Comparison of ENCODE assay signal across 31 mouse cellular contexts in genomic region chr15:92739887-92740286, GRCm38 (mm10).
"Had no signal": no experiment of that assay in that cellular context is flagged by ENCODE, and none has a peak within 500 bp of the region (broad histone marks: within the 10 kb centered on the region; RNA-seq: fewer than 3 reads in every experiment).

No protein-coding gene starts in this region.

- H3K4me2 ChIP-seq: limb, embryonic 12.5 days; limb, embryonic 13.5 days; limb, embryonic 15.5 days; liver, embryonic 11.5 days; liver, embryonic 12.5 days; liver, embryonic 13.5 days; liver, embryonic 15.5 days; lung, embryonic 14.5 days; lung, embryonic 15.5 days; midbrain, embryonic 11.5 days; midbrain, embryonic 12.5 days; midbrain, embryonic 13.5 days; midbrain, embryonic 15.5 days had no signal

- H3K27ac ChIP-seq: left cerebral cortex, adult 2 months; limb, embryonic 13.5 days; limb, embryonic 15.5 days; liver, embryonic 12.5 days; liver, embryonic 13.5 days; liver, embryonic 14.5 days; liver, embryonic 15.5 days; lung, embryonic 15.5 days; macrophage; midbrain, embryonic 10.5 days; midbrain, embryonic 12.5 days; midbrain, embryonic 13.5 days; midbrain, embryonic 15.5 days had no signal

- H3K4me1 ChIP-seq: limb, embryonic 15.5 days; liver, embryonic 12.5 days; liver, embryonic 13.5 days; liver, embryonic 15.5 days; lung, embryonic 15.5 days; megakaryocyte, embryonic 14.5 days; midbrain, embryonic 10.5 days had no signal

- H3K36me3 ChIP-seq: limb, embryonic 12.5 days; limb, embryonic 13.5 days; limb, embryonic 15.5 days; liver, embryonic 12.5 days; liver, embryonic 13.5 days; liver, embryonic 15.5 days; lung, embryonic 15.5 days; midbrain, embryonic 10.5 days; midbrain, embryonic 12.5 days; midbrain, embryonic 13.5 days; midbrain, embryonic 15.5 days had no signal

- H3K4me3 ChIP-seq: left cerebral cortex, adult 2 months; limb, embryonic 12.5 days; limb, embryonic 13.5 days; limb, embryonic 15.5 days; liver, embryonic 12.5 days; liver, embryonic 13.5 days; liver, embryonic 15.5 days; lung, embryonic 15.5 days; megakaryocyte, embryonic 14.5 days; midbrain, embryonic 10.5 days; midbrain, embryonic 12.5 days; midbrain, embryonic 13.5 days; midbrain, embryonic 15.5 days; myocyte had no signal

- H3K9ac ChIP-seq: limb, embryonic 12.5 days; limb, embryonic 13.5 days; limb, embryonic 15.5 days; liver, embryonic 12.5 days; liver, embryonic 13.5 days; liver, embryonic 14.5 days; liver, embryonic 15.5 days; liver, postnatal 0 days; lung, embryonic 14.5 days; lung, embryonic 15.5 days; midbrain, embryonic 12.5 days; midbrain, embryonic 13.5 days; midbrain, embryonic 15.5 days had no signal

- ATAC-seq: liver, embryonic 12.5 days; liver, postnatal 0 days; lung, postnatal 0 days; midbrain, embryonic 13.5 days; midbrain, embryonic 15.5 days; midbrain, embryonic 16.5 days had no signal

- DNase-seq: left cerebral cortex, postnatal 4 days; liver; liver, embryonic 13.5 days; liver, postnatal 0 days; lung, adult 18-20 months; lung, adult 2 months; lung, embryonic 14.5 days; lung, postnatal 10 days; lung, postnatal 14 days; lung, postnatal 36 days; lung, postnatal 4 days; midbrain, embryonic 14.5 days had no signal

- H3K27me3 ChIP-seq: limb, embryonic 12.5 days; limb, embryonic 13.5 days; limb, embryonic 15.5 days; liver, embryonic 12.5 days; liver, embryonic 13.5 days; liver, embryonic 15.5 days; lung, embryonic 15.5 days; megakaryocyte, embryonic 14.5 days; midbrain, embryonic 12.5 days; midbrain, embryonic 13.5 days; midbrain, embryonic 15.5 days had no signal

- H3K9me3 ChIP-seq: limb, embryonic 12.5 days; limb, embryonic 13.5 days; limb, embryonic 15.5 days; liver, embryonic 12.5 days; liver, embryonic 15.5 days; lung, embryonic 15.5 days; midbrain, embryonic 10.5 days; midbrain, embryonic 12.5 days; midbrain, embryonic 13.5 days; midbrain, embryonic 15.5 days had no signal
